Mouse (Mus musculus): Measurements from ENCODE around the gene Klhl3.

DNA sequence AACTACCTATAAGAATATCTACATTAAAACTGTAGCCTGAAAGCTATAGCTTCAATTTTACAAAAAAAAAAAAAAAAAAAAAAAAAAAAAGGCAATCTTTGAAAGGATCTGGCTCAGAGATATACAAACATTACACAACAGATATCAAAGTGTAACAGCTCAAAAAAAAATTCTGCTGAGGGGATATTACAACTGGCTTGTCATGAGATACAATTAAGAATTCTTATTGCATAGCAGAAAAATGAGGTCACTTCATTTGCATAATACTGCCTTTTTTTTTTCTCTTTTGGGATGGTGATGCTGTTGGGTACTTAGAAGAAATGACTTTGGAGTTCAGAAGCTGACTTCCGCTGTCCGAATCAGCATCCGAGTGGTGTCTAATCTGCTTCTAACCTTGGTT is 111.6 kb downstream of the Klhl3 start:
- TF ChIP-seq CTCF (IDR thresholded peaks at IDR 0.05; ENCODE audit: extremely low read depth, insufficient read depth, low read length) (no peak), POLR2A (IDR thresholded peaks at IDR 0.05; ENCODE audit: extremely low read depth, insufficient read depth, low read length) (no peak)
